Mouse (Mus musculus): Measurements from ENCODE around the gene Mtap. TPM values are rescaled to one million over a fixed set of nuclear protein-coding genes. Genes with fewer than 3 reads are reported as not detected.

The Mtap gene
- polyA plus RNA-seq, 1 experiment from 2014 or later: 23.2 TPM

DNA sequence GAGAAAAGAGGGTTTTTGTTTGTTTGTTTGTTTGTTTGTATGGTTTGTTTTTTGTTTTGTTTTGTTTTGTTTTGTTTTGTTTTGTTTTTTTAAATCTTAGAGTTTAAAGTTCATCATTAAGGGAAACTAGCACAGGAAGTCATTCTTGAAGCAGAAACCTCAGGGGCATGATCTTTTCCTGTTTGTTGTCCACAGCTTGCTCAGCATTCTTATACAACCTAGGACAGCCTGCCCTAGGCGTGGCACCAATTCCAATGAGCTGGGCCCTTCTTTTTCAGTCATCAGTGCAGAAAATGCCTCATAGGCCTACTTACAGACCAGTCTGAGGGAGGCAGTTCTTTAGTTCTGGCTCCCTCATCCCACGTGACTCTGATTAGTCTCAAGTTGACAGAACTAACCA lies 30.4 kb upstream of the Mtap start:
- H3K4me1 ChIP-seq (ENCODE audit: control insufficient read depth, insufficient read depth, low read length): no peaks in the 10 kb centered on the region
- no peak overlapping the region for H3K4me2 ChIP-seq (ENCODE audit: low read length)
- H3K27ac ChIP-seq (replicated peaks; ENCODE audit: low read depth, low read length): no peak overlapping the region
- no peak overlapping the region for H3K9ac ChIP-seq (replicated peaks; ENCODE audit: low read length)
- H3K36me3 ChIP-seq (ENCODE audit: control insufficient read depth, insufficient read depth, low read length): no peaks in the 10 kb centered on the region
- no peaks in the 10 kb centered on the region for H3K9me3 ChIP-seq (ENCODE audit: control insufficient read depth, low read length)
- H3K27me3 ChIP-seq (ENCODE audit: control insufficient read depth, insufficient read depth, low read length): no peaks in the 10 kb centered on the region
- H3K4me3 ChIP-seq (replicated peaks; ENCODE audit: low read depth, low read length): no peak overlapping the region
- no peak for ATAC-seq (ENCODE audit: low FRiP score, low TSS enrichment)
- DNase-seq: no peak
- 86% methylated on average over 2 of the region's 2 CpGs for WGBS

DNA sequence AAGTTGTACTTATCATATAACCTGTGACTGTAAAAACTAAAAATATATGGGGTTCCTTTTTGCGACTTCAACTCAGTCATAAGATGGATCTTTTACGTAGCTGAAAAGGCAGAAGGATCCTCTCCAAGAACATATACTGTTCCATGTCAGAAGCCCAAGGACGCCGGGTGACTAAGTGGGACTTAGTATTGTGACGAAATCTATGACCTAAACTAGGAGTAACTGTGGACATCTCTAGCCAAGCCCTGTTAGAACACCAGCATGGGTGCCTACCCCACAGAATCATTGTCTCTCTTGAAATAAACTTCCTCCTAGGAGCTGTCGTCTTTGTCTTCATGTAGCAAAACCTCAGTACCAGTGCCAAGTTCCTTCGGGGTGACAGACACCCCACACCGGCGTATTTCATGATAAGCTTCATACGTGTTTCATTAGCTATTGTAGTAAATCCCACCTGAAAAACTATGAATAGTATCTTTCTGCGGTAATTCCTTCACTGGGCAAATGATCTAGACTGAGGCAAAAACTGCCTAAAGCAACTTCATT lies 24.7 kb upstream of the Mtap start:
- H3K27me3 ChIP-seq (ENCODE audit: control insufficient read depth, insufficient read depth, low read length): no peaks in the 10 kb centered on the region
- no peak overlapping the region for H3K4me2 ChIP-seq (ENCODE audit: low read length)
- no peaks in the 10 kb centered on the region for H3K4me1 ChIP-seq (ENCODE audit: control insufficient read depth, insufficient read depth, low read length)
- H3K27ac ChIP-seq (replicated peaks; ENCODE audit: low read depth, low read length): no peak overlapping the region
- no peak for ATAC-seq (ENCODE audit: low FRiP score, low TSS enrichment)
- DNase-seq: no peak
- no peaks in the 10 kb centered on the region for H3K9me3 ChIP-seq (ENCODE audit: control insufficient read depth, low read length)
- H3K4me3 ChIP-seq (replicated peaks; ENCODE audit: low read depth, low read length): no peak overlapping the region
- no peak overlapping the region for H3K9ac ChIP-seq (replicated peaks; ENCODE audit: low read length)
- 90% methylated on average over 11 of the region's 11 CpGs for WGBS
- H3K36me3 ChIP-seq (ENCODE audit: control insufficient read depth, insufficient read depth, low read length): no peaks in the 10 kb centered on the region

DNA sequence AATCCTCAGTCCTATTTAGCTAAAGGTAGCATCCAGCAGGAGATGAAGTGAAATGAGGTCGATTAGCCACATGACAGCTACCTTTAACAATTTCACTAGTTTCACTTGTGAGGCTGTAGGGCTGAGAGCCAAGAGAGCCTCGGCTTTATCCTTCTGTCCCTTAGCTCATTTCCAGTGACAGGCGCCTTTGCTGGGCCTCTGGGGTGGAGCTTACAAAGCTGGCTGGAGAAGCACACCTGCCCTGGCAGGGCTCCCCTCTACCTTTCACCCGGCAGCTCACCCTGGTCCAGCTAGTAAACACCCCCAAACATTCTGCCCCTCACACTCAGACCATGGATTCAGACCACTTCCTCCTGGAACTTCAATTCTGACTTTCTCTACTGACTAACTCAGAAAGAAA lies 24.1 kb upstream of the Mtap start:
- Histone ChIP-seq H3K9me3 (ENCODE audit: control insufficient read depth, low read length) (no peaks in the 10 kb centered on the region), H3K27ac (replicated peaks; ENCODE audit: low read depth, low read length) (no peak overlapping the region), H3K4me1 (ENCODE audit: control insufficient read depth, insufficient read depth, low read length) (no peaks in the 10 kb centered on the region), H3K4me2 (ENCODE audit: low read length) (no peak overlapping the region), H3K4me3 (replicated peaks; ENCODE audit: low read depth, low read length) (no peak overlapping the region), H3K27me3 (ENCODE audit: control insufficient read depth, insufficient read depth, low read length) (no peaks in the 10 kb centered on the region), H3K36me3 (ENCODE audit: control insufficient read depth, insufficient read depth, low read length) (no peaks in the 10 kb centered on the region), H3K9ac (replicated peaks; ENCODE audit: low read length) (no peak overlapping the region)
- no peak for DNase-seq
- ATAC-seq (ENCODE audit: low FRiP score, low TSS enrichment): no peak
- WGBS: 61% methylated on average over 4 of the region's 4 CpGs

DNA sequence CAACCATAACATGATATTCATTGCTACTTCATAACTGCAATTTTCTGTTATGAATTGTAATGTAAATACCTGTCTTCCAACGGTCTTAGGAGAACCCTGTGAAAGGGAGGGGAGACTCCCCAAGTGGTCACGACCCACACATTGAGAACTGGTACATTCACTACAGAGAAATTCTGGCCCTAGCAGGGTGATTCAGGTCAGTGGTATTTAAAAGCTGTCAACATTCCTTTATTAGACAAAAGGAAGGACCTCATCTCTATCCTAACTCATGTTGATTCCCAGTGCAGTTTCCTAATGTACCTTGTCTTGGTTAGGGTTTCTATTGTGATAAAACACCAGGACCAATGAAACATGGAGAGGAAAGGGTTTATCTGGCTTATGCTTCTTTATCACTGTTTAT lies 20.9 kb upstream of the Mtap start:
- H3K4me2 ChIP-seq (ENCODE audit: low read length): no peak overlapping the region
- DNase-seq (no peak), ATAC-seq (ENCODE audit: low FRiP score, low TSS enrichment) (no peak)
- H3K27ac ChIP-seq (replicated peaks; ENCODE audit: low read depth, low read length): no peak overlapping the region
- H3K27me3 ChIP-seq (ENCODE audit: control insufficient read depth, insufficient read depth, low read length): no peaks in the 10 kb centered on the region
- H3K36me3 ChIP-seq (ENCODE audit: control insufficient read depth, insufficient read depth, low read length): no peaks in the 10 kb centered on the region
- H3K9me3 ChIP-seq (ENCODE audit: control insufficient read depth, low read length): no peaks in the 10 kb centered on the region
- H3K4me3 ChIP-seq (replicated peaks; ENCODE audit: low read depth, low read length): no peak overlapping the region
- WGBS: 84% methylated on average over 2 of the region's 2 CpGs
- H3K9ac ChIP-seq (replicated peaks; ENCODE audit: low read length): no peak overlapping the region
- H3K4me1 ChIP-seq (ENCODE audit: control insufficient read depth, insufficient read depth, low read length): no peaks in the 10 kb centered on the region

DNA sequence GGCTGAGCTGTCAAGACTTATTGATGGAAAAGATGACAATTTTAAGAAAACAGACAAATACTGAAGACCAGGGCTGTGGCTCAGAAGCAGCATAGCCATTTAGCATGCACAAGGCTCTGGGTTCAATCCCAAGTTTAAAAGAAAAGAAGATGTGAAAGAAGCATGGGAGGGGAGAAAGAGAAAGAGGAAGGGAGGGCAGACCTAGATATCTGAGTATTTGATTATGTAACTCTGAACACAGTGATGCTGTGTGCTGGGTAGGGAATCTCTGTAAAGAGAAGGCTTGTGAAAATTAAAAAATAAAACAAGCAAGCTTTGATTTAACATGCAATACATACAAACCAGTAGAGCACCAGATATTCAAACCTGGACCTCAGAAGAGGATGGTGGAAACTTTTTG lies 17.0 kb upstream of the Mtap start:
- DNase-seq: no peak
- no peak overlapping the region for H3K9ac ChIP-seq (replicated peaks; ENCODE audit: low read length)
- H3K36me3 ChIP-seq (ENCODE audit: control insufficient read depth, insufficient read depth, low read length): no peaks in the 10 kb centered on the region
- H3K4me2 ChIP-seq (ENCODE audit: low read length): no peak overlapping the region
- no peaks in the 10 kb centered on the region for H3K27me3 ChIP-seq (ENCODE audit: control insufficient read depth, insufficient read depth, low read length)
- no peak overlapping the region for H3K27ac ChIP-seq (replicated peaks; ENCODE audit: low read depth, low read length)
- ATAC-seq (ENCODE audit: low FRiP score, low TSS enrichment): no peak
- no peak overlapping the region for H3K4me3 ChIP-seq (replicated peaks; ENCODE audit: low read depth, low read length)
- no peaks in the 10 kb centered on the region for H3K4me1 ChIP-seq (ENCODE audit: control insufficient read depth, insufficient read depth, low read length)
- H3K9me3 ChIP-seq (ENCODE audit: control insufficient read depth, low read length): no peaks in the 10 kb centered on the region

DNA sequence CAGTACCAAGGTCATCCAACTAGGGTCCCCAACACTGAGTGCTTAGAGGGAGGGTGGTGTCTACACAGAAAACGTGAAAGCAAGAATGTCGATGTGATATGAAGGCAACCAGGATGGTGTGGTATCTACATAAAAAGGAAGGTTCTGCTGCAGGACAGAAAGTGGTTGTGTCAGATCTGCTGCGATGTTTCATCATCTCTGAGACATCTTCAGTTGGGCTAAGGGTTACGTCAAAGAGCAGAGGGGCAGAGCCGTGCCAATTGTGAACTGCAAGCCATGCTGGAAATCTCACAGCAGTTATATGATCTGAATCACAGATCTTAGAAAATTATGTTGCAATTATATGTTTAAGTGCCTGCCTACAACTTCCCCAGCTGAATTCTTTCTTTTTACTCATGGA lies 16.6 kb upstream of the Mtap start:
- H3K9me3 ChIP-seq (ENCODE audit: control insufficient read depth, low read length): no peaks in the 10 kb centered on the region
- no peak overlapping the region for H3K4me2 ChIP-seq (ENCODE audit: low read length)
- no peak for DNase-seq
- no peaks in the 10 kb centered on the region for H3K4me1 ChIP-seq (ENCODE audit: control insufficient read depth, insufficient read depth, low read length)
- no peak for ATAC-seq (ENCODE audit: low FRiP score, low TSS enrichment)
- no peaks in the 10 kb centered on the region for H3K27me3 ChIP-seq (ENCODE audit: control insufficient read depth, insufficient read depth, low read length)
- no peaks in the 10 kb centered on the region for H3K36me3 ChIP-seq (ENCODE audit: control insufficient read depth, insufficient read depth, low read length)
- no peak overlapping the region for H3K4me3 ChIP-seq (replicated peaks; ENCODE audit: low read depth, low read length)
- H3K27ac ChIP-seq (replicated peaks; ENCODE audit: low read depth, low read length): no peak overlapping the region
- H3K9ac ChIP-seq (replicated peaks; ENCODE audit: low read length): no peak overlapping the region
- 94% methylated on average over 5 of the region's 5 CpGs for WGBS

DNA sequence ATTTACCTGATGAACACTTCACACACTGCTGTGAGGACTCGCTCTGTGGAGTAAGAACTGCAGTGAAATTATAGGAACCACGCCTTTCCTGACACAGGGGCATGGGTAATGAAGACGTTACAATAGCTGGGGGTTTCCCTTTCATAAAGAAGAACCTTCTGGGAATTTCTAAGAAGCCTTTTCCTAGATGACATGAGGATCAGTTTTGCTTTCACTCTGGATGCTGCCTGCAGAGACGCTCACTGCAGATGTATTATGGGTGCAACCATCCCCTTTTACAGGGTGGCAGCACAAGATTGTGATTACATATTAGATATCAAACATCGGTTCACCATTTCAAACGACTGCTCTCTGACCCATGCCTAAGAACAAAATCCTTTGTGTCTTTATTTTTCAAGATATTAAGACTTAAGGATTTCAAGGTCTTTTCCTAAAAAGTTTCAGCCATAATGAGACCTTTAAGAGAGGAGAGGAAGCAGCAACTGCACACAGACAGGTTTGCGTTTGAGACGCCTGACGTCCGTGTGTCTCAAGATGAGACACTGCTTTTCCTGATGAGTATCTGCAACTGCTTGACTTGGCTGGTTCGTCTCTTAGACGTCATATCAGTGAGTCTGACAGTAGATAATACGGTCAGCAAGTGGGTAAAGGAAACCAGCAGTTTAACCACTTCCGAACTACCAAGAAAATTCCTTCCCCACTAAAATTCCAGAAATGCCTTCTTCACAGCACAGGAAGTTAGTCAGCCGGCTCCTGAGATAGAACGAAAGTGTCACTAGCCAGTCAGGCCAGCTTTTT lies 13.3 kb upstream of the Mtap start:
- Histone ChIP-seq H3K9ac (replicated peaks; ENCODE audit: low read length) (no peak overlapping the region), H3K9me3 (ENCODE audit: control insufficient read depth, low read length) (no peaks in the 10 kb centered on the region), H3K27ac (replicated peaks; ENCODE audit: low read depth, low read length) (no peak overlapping the region), H3K27me3 (ENCODE audit: control insufficient read depth, insufficient read depth, low read length) (no peaks in the 10 kb centered on the region), H3K36me3 (ENCODE audit: control insufficient read depth, insufficient read depth, low read length) (no peaks in the 10 kb centered on the region), H3K4me3 (replicated peaks; ENCODE audit: low read depth, low read length) (no peak overlapping the region), H3K4me2 (ENCODE audit: low read length) (no peak overlapping the region), H3K4me1 (ENCODE audit: control insufficient read depth, insufficient read depth, low read length) (no peaks in the 10 kb centered on the region)
- WGBS: 85% methylated on average over 16 of the region's 16 CpGs
- DNase-seq (no peak), ATAC-seq (ENCODE audit: low FRiP score, low TSS enrichment) (no peak)

DNA sequence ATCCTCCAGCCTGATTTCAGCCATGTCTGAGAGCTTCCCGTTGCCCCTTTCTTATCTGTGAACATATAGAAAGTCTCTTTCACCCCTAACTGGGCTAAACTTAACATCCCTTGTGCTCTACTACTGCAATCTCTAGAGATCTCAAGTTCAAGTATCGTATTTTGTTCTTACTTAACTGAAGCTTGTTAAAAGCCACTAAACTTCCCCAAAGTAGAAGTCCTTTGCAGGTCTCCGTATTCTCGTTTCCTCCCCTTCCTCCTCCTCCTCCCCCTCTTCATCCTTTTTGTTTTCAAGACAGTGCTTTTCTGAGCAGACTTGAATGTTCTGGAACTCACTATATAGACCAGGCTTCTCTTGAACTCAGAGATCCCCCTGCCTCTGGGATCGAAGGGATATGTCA lies 9.2 kb upstream of the Mtap start:
- H3K9ac ChIP-seq (replicated peaks; ENCODE audit: low read length): no peak overlapping the region
- H3K4me1 ChIP-seq (ENCODE audit: control insufficient read depth, insufficient read depth, low read length): no peaks in the 10 kb centered on the region
- ATAC-seq (ENCODE audit: low FRiP score, low TSS enrichment): no peak; the same call in 1 of the 2 replicates
- no peak overlapping the region for H3K4me2 ChIP-seq (ENCODE audit: low read length)
- no peaks in the 10 kb centered on the region for H3K27me3 ChIP-seq (ENCODE audit: control insufficient read depth, insufficient read depth, low read length)
- no peaks in the 10 kb centered on the region for H3K36me3 ChIP-seq (ENCODE audit: control insufficient read depth, insufficient read depth, low read length)
- no peak for DNase-seq
- H3K4me3 ChIP-seq (replicated peaks; ENCODE audit: low read depth, low read length): no peak overlapping the region
- no peak overlapping the region for H3K27ac ChIP-seq (replicated peaks; ENCODE audit: low read depth, low read length)
- H3K9me3 ChIP-seq (ENCODE audit: control insufficient read depth, low read length): no peaks in the 10 kb centered on the region
- WGBS: 63% methylated on average over 5 of the region's 5 CpGs

All from midbrain, embryonic 14.5 days (tissue).